Mouse (Mus musculus): ENCODE measurements around the gene Rtel1. TPM values are rescaled to one million over a fixed set of nuclear protein-coding genes. Genes with fewer than 3 reads are reported as not detected.
A peak's percentile ranks its signal among the peaks of the same experiment; 100 is the strongest.
"Not testable (repeated sequence)": the region's sequence is repeated elsewhere in the genome, so short reads cannot be mapped to it uniquely, and the experiment has no call there.

The Rtel1 gene
- 22.9 and 24.7 TPM in 2 replicates for polyA plus RNA-seq (2015; fragmentation: Nextera tagmentation; extraction: Ambion mirVana)

GRCm38 (mm10) chr2:181319248-181320102, at the start of gene Rtel1:
Gene Rtel1 (plus strand): TSS chr2:181319739.
- Histone ChIP-seq H3K27ac (replicated peaks) (peak within 1 kb of the TSS; percentile 96), H3K4me2 (peak within 1 kb of the TSS; percentile 80), H3K9ac (peak within 1 kb of the TSS; percentile 63), H3K4me1 (replicated peaks) (peaks cover 20% of the 10 kb centered on the region), H3K9me3 (replicated peaks) (no peaks in the 10 kb centered on the region), H3K36me3 (replicated peaks) (peaks cover 36% of the 10 kb centered on the region), H3K4me3 (replicated peaks) (peak within 1 kb of the TSS; percentile 80), H3K27me3 (peaks cover 42% of the 10 kb centered on the region)
- WGBS (ENCODE audit: insufficient replicate concordance): 4% methylated on average over 40 of the region's 40 CpGs
- ATAC-seq (ENCODE audit: insufficient read depth): peak; percentile 94

DNA sequence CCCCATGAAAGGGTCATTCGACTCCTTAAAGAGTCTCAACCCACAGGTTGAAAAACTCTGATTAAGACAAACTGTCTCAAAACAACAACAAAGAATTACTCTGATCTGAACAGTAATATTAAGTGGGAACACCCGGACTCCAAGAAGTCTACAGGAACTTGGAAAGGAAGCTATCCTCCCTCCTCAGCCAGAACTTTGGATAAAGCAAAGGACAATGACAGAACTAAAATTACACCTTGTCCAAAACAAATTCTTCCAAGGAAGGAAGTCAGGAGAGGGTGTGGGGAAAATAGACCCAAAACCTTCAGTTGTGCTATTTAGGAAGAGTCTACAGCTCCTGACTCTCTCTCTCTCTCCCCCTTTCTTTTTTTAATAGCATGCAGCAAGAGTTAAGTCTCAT, 47.4 kb upstream of the Rtel1 start:
- H3K4me1 ChIP-seq (replicated peaks): peaks cover 4% of the 10 kb centered on the region
- H3K4me3 ChIP-seq (replicated peaks): no peak overlapping the region
- 79% methylated on average over 2 of the region's 2 CpGs for WGBS (ENCODE audit: insufficient replicate concordance)
- H3K4me2 ChIP-seq: no peak overlapping the region
- H3K27me3 ChIP-seq: no peaks in the 10 kb centered on the region
- no peak overlapping the region for H3K9ac ChIP-seq
- ATAC-seq (ENCODE audit: insufficient read depth): no peak
- peaks cover 80% of the 10 kb centered on the region for H3K36me3 ChIP-seq (replicated peaks)
- no peak overlapping the region for H3K27ac ChIP-seq (replicated peaks)
- H3K9me3 ChIP-seq (replicated peaks): no peaks in the 10 kb centered on the region

GRCm38 (mm10) chr2:181273829-181274228, 45.7 kb upstream of the Rtel1 start:
- Histone ChIP-seq H3K4me1 (replicated peaks) (peaks cover 7% of the 10 kb centered on the region), H3K4me3 (replicated peaks) (no peak overlapping the region), H3K9ac (no peak overlapping the region), H3K27ac (replicated peaks) (no peak overlapping the region), H3K4me2 (no peak overlapping the region), H3K27me3 (no peaks in the 10 kb centered on the region), H3K36me3 (replicated peaks) (peaks cover 81% of the 10 kb centered on the region), H3K9me3 (replicated peaks) (no peaks in the 10 kb centered on the region)
- 79% methylated on average over 2 of the region's 2 CpGs for WGBS (ENCODE audit: insufficient replicate concordance)
- no peak for ATAC-seq (ENCODE audit: insufficient read depth)

GRCm38 (mm10) chr2:181274639-181275038, 44.9 kb upstream of the Rtel1 start:
- H3K4me2 ChIP-seq: no peak overlapping the region
- no peak overlapping the region for H3K4me3 ChIP-seq (replicated peaks)
- no peaks in the 10 kb centered on the region for H3K27me3 ChIP-seq
- peaks cover 76% of the 10 kb centered on the region for H3K36me3 ChIP-seq (replicated peaks)
- H3K27ac ChIP-seq (replicated peaks): no peak overlapping the region
- H3K9ac ChIP-seq: no peak overlapping the region
- ATAC-seq (ENCODE audit: insufficient read depth): no peak
- no peaks in the 10 kb centered on the region for H3K9me3 ChIP-seq (replicated peaks)
- H3K4me1 ChIP-seq (replicated peaks): peaks cover 8% of the 10 kb centered on the region
- 51% methylated on average over 4 of the region's 4 CpGs for WGBS (ENCODE audit: insufficient replicate concordance)

DNA sequence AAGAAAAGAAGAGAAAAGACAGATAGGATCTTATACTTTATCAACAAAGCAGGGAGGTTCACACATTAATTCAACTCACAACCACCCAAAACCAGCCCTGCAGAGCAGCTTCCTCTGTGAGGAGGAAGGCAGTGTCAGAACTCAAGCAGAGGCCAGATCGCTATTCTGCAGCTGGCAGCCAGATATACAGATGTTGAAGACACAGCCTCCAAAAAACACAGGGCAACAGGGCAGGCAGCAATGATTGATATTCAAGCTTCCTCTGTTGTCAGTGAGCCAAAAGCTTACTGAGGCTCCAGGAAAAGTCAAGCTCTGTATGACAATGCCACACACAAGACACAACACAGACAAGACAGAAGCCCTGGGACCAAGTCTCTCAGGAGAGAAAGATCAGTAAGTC, 42.8 kb upstream of the Rtel1 start:
- Histone ChIP-seq H3K4me2 (no peak overlapping the region), H3K27ac (replicated peaks) (no peak overlapping the region)

DNA sequence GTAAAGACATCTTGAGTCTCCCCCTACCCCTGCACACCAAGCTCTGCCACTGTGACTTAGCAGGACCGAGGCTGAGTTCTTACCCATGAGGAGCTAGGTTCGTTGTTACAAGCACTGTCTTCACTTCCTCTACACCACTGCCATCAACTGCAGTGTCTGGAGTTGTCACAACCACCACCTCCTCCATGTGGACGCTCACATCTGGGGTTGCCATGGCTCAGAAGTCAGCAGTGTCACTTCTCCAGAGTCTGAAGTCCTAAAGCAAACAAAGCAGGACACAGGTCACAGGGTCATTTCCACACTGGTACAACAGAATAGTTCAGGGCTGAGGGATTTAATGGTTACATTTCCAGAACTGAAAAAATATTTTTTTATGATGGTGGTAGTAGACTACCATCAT, 41.7 kb upstream of the Rtel1 start:
- 59% methylated on average over 3 of the region's 3 CpGs for WGBS (ENCODE audit: insufficient replicate concordance)
- Histone ChIP-seq H3K36me3 (replicated peaks) (peaks cover 70% of the 10 kb centered on the region), H3K27me3 (no peaks in the 10 kb centered on the region), H3K4me2 (no peak overlapping the region), H3K9ac (no peak overlapping the region), H3K27ac (replicated peaks) (no peak overlapping the region), H3K4me3 (replicated peaks) (no peak overlapping the region), H3K9me3 (replicated peaks) (no peaks in the 10 kb centered on the region), H3K4me1 (replicated peaks) (peaks cover 13% of the 10 kb centered on the region)
- ATAC-seq (ENCODE audit: insufficient read depth): 0 out of 2 replicates have a peak, but pooled peaks have one; percentile 58

More for the DNA sequence above, 42.8 kb upstream of the Rtel1 start:
- Histone ChIP-seq H3K4me3 (replicated peaks) (no peak overlapping the region), H3K9ac (no peak overlapping the region), H3K27me3 (no peaks in the 10 kb centered on the region), H3K36me3 (replicated peaks) (peaks cover 66% of the 10 kb centered on the region), H3K9me3 (replicated peaks) (no peaks in the 10 kb centered on the region), H3K4me1 (replicated peaks) (peaks cover 10% of the 10 kb centered on the region)
- WGBS (ENCODE audit: insufficient replicate concordance): 63% methylated on average over 1 of the region's 1 CpGs
- no peak for ATAC-seq (ENCODE audit: insufficient read depth)

DNA sequence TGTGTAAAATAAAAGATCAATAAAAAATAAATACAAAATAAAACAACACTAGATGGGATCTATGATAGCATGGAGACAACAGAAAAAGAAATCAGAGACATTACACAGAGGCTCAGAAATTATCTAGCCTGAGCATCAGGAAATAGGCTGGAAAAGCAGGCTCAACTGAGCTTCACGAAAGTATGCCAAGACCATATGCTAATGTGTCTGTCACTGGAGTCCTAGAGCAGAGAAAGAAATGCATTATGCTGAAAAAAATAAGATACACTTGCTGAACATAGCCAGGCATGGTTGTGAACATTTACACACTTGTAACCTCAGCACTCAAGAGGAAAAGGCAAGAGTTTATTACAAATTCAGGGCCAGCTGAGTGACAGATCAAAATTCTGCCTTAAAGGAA, 39.6 kb upstream of the Rtel1 start:
- Histone ChIP-seq H3K4me2 (no peak overlapping the region), H3K9me3 (replicated peaks) (no peaks in the 10 kb centered on the region), H3K27ac (replicated peaks) (no peak overlapping the region), H3K4me1 (replicated peaks) (peaks cover 23% of the 10 kb centered on the region), H3K4me3 (replicated peaks) (no peak overlapping the region), H3K9ac (no peak overlapping the region), H3K27me3 (no peaks in the 10 kb centered on the region), H3K36me3 (replicated peaks) (peaks cover 73% of the 10 kb centered on the region)
- ATAC-seq (ENCODE audit: insufficient read depth): no peak
- 58% methylated on average over 1 of the region's 1 CpGs for WGBS (ENCODE audit: insufficient replicate concordance)

DNA sequence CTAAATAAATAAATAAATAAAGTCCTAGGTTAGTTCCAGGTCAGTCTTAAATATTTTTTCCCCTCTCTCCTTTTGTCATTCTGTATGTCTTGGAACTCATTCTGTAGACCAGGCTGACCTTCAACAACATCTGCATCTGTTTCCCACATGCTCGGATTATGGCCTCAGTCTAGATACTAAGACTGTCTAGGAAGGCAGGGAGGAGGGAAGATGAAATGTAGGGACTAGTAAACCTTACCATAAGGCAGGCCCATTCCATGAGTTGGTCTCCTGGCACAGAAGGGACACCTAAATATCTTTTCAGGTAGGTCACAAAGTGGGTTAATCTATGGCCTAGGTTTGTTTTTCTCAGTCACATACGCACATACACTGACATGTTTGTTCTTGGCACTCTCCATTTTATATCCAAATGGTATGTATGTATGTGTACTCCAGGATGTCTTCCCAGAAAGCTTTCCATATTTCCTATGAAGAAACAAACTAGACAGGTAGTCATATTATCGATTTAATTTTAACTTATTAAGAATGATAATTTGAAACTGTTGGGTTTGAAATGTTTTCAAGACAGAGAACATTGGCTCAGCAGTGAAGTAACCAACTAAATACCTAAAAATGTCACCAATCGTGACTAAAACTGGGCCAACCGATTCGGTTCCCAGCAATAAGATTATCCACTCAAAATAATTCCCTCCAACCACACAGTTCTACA, 32.8 kb upstream of the Rtel1 start:
- ATAC-seq (ENCODE audit: insufficient read depth): no peak
- Histone ChIP-seq H3K9me3 (replicated peaks) (no peaks in the 10 kb centered on the region), H3K27me3 (no peaks in the 10 kb centered on the region), H3K36me3 (replicated peaks) (peaks cover 37% of the 10 kb centered on the region), H3K27ac (replicated peaks) (peak overlapping the region; percentile 95), H3K4me1 (replicated peaks) (peaks cover 50% of the 10 kb centered on the region), H3K9ac (peak overlapping the region; percentile 93), H3K4me3 (replicated peaks) (peak overlapping the region; percentile 87), H3K4me2 (peak overlapping the region; percentile 68)
- WGBS (ENCODE audit: insufficient replicate concordance): 35% methylated on average over 6 of the region's 6 CpGs

DNA sequence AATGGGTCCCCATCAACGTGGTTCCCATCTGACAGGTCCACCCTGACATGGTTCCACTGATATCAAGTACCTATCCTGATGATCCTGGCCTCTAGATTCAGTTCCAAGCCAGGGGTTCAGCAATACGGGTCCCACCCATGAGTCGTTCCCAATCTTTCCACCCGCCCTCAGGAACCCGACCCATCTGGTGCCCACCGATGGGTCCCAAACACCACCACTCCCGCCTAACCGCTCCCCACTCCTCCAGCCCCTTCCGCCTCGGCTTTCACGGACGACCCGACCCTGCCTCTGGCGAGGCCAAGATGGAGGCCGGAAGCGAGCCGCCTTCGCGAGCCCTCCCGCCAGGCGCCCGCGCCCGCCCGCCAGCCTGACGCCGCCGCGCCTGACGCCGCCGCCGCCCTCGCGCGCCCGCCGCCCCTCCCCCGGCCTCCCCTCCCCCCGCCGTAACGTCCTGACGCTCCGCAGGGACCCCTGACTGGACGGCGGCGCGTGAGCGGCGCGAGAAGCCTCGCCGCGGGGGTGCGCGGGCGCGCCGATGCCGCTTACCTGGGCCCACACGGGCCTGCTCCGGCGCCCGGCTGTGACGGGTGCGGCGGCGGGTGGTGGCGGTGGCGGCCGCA, 32.1 kb upstream of the Rtel1 start:
- peak; percentile 84 for ATAC-seq (ENCODE audit: insufficient read depth)
- 2% methylated on average over 63 of the region's 71 CpGs for WGBS (ENCODE audit: insufficient replicate concordance)
- Histone ChIP-seq H3K4me3 (replicated peaks) (peak overlapping the region; percentile 87), H3K9ac (peak overlapping the region; percentile 93), H3K4me2 (peak overlapping the region; percentile 68), H3K36me3 (replicated peaks) (peaks cover 31% of the 10 kb centered on the region), H3K9me3 (replicated peaks) (no peaks in the 10 kb centered on the region), H3K27ac (replicated peaks) (peak overlapping the region; percentile 95), H3K27me3 (no peaks in the 10 kb centered on the region), H3K4me1 (replicated peaks) (peaks cover 50% of the 10 kb centered on the region)

DNA sequence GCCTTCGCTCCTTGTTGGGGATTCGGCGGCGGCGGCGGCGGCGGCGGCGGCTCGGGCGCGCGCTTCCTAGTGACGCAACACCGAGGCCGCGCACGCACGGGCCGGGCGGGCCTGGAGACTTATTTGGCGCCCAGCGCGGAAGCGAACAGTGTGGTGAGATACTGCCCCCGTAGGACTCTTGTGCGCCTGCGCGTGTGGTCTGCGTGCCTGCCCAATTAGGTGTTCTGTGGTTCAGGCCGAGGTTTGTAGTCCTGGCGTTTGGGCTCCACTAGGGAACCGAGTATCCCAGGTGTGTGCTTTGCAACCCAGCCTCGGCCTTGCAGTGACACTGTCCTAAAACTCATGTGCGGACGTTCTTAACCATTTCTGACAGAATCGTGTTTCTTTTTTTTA, 31.6 kb upstream of the Rtel1 start, which contains the start of gene Gmeb2:
Gene Gmeb2 (minus strand): TSS at position 78 of the 393 bp plus-strand sequence.
- peak; percentile 95 for ATAC-seq (ENCODE audit: insufficient read depth)
- H3K4me3 ChIP-seq (replicated peaks): peak within 1 kb of the TSS; percentile 87
- H3K4me1 ChIP-seq (replicated peaks): peaks cover 46% of the 10 kb centered on the region
- peak within 1 kb of the TSS; percentile 78 for H3K4me2 ChIP-seq
- peak within 1 kb of the TSS; percentile 95 for H3K27ac ChIP-seq (replicated peaks)
- H3K27me3 ChIP-seq; H3K9me3 ChIP-seq (replicated peaks): not testable (repeated sequence)
- H3K9ac ChIP-seq: peak within 1 kb of the TSS; percentile 93
- WGBS (ENCODE audit: insufficient replicate concordance): 1% methylated on average over 38 of the region's 38 CpGs
- H3K36me3 ChIP-seq (replicated peaks): peaks cover 28% of the 10 kb centered on the region

- H3K36me3 ChIP-seq (replicated peaks): peaks cover 22% of the 10 kb centered on the region
- peaks cover 40% of the 10 kb centered on the region for H3K4me1 ChIP-seq (replicated peaks)
- H3K4me2 ChIP-seq: peak overlapping the region; percentile 78
- peak overlapping the region; percentile 82 for H3K27ac ChIP-seq (replicated peaks)
- WGBS (ENCODE audit: insufficient replicate concordance): 74% methylated on average over 3 of the region's 3 CpGs
- no peaks in the 10 kb centered on the region for H3K9me3 ChIP-seq (replicated peaks)
- H3K27me3 ChIP-seq: no peaks in the 10 kb centered on the region
- H3K4me3 ChIP-seq (replicated peaks): peak overlapping the region; percentile 87
- no peak for ATAC-seq (ENCODE audit: insufficient read depth)
- peak overlapping the region; percentile 64 for H3K9ac ChIP-seq
These were observed 30.8 kb upstream of the Rtel1 start for GRCm38 (mm10) chr2:181288691-181289090.

All from liver, embryonic 15.5 days (tissue).